Mouse (Mus musculus) gastrocnemius, postnatal 4 days (tissue): ENCODE measurements around the gene Ewsr1. TPM values are rescaled to one million over a fixed set of nuclear protein-coding genes. Genes with fewer than 3 reads are reported as not detected.

Source experiments
- DNase-seq, 2 experiments: peaks; one replicate each; pipeline ENCODE4 v3.0.0; 2021 to 2022; ENCODE audit warnings: low spot score in 2 of 2, mixed read lengths in 2 of 2
- long read RNA-seq, 2 experiments: library from polyadenylated mRNA; stranded (forward); transcript quantifications; one replicate each; pipeline ENCODE4 v2.0.0; 2021
- total RNA-seq, 2 experiments: library from RNA; stranded (reverse); gene quantifications; 2 replicates each; pipeline ENCODE4 v1.2.3; 2021

The Ewsr1 gene
- total RNA-seq = 100 to 1,000 TPM; 205 to 243 TPM
- long read RNA-seq, experiment 1, transcript Ewsr1-203 (17 exons, 2,588 nt) = major isoform, 155 of 331 reads
- long read RNA-seq, experiment 1, transcript Ewsr1-202 (15 exons, 2,269 nt) = minor isoform, 8 of 331 reads
- long read RNA-seq, experiment 1, partial matches to known transcripts = 52 of 331 reads
- long read RNA-seq, experiment 1, other reads (novel, unspliced or antisense) = 116 of 331 reads
- long read RNA-seq, experiment 2, transcript Ewsr1-203 (17 exons, 2,588 nt) = major isoform, 176 of 349 reads
- long read RNA-seq, experiment 2, partial matches to known transcripts = 46 of 349 reads
- long read RNA-seq, experiment 2, other reads (novel, unspliced or antisense) = 122 of 349 reads

GRCm38 (mm10) chr11:5098736-5099542 lies at the start of gene Ewsr1, which contains the start of gene Rhbdd3:
Ewsr1 (minus strand) TSS chr11:5099266.
Rhbdd3 (plus strand) TSS chr11:5098926.
- DNase-seq = peak; percentile 96 to 98

- no peak for DNase-seq
These were observed 46.5 kb upstream of the Ewsr1 start for GRCm38 (mm10) chr11:5145600-5145999.

GRCm38 (mm10) chr11:5141965-5142364 lies 42.9 kb upstream of the Ewsr1 start:
- no peak for DNase-seq

GRCm38 (mm10) chr11:5141252-5141651 lies 42.2 kb upstream of the Ewsr1 start:
- no peak for DNase-seq

- DNase-seq = peak; percentile 63
These were observed 41.6 kb upstream of the Ewsr1 start for GRCm38 (mm10) chr11:5140619-5141018.

GRCm38 (mm10) chr11:5139372-5139771 lies 40.3 kb upstream of the Ewsr1 start:
- DNase-seq = no peak

GRCm38 (mm10) chr11:5138642-5139041 lies 39.6 kb upstream of the Ewsr1 start:
- DNase-seq = no peak

- peak in 1 of 2 experiments; percentile 52 for DNase-seq
These were observed 36.8 kb upstream of the Ewsr1 start for GRCm38 (mm10) chr11:5135914-5136313.

GRCm38 (mm10) chr11:5132751-5133150 lies 33.7 kb upstream of the Ewsr1 start:
- DNase-seq = no peak

GRCm38 (mm10) chr11:5130111-5130665 lies 31.1 kb upstream of the Ewsr1 start:
- DNase-seq = no peak

- DNase-seq = no peak
These were observed 30.0 kb upstream of the Ewsr1 start for GRCm38 (mm10) chr11:5129035-5129480.

- no peak for DNase-seq
These were observed 26.6 kb upstream of the Ewsr1 start for GRCm38 (mm10) chr11:5125713-5126112.

- peak; percentile 58 to 80 for DNase-seq
These were observed 16.0 kb upstream of the Ewsr1 start for GRCm38 (mm10) chr11:5114931-5115581.

GRCm38 (mm10) chr11:5113645-5114044 lies 14.6 kb upstream of the Ewsr1 start:
- no peak for DNase-seq

- DNase-seq = no peak
These were observed 10.4 kb upstream of the Ewsr1 start for GRCm38 (mm10) chr11:5109441-5109840.

GRCm38 (mm10) chr11:5103986-5104509 lies 5.0 kb upstream of the Ewsr1 start:
- no peak for DNase-seq

GRCm38 (mm10) chr11:5102384-5102783 lies 3.3 kb upstream of the Ewsr1 start:
- no peak for DNase-seq

- no peak for DNase-seq
These were observed 2.6 kb upstream of the Ewsr1 start for GRCm38 (mm10) chr11:5101641-5102040.

- no peak for DNase-seq
These were observed 1.7 kb upstream of the Ewsr1 start for GRCm38 (mm10) chr11:5100801-5101200.

GRCm38 (mm10) chr11:5100283-5100682 lies 1.2 kb upstream of the Ewsr1 start:
- no peak for DNase-seq

- DNase-seq = peak; percentile 65 to 84
These were observed 614 bp upstream of the Ewsr1 start for GRCm38 (mm10) chr11:5099576-5100183.
